Mouse (Mus musculus) cortical plate, adult 2 months (tissue): ENCODE data around the gene Plppr1.

Source experiments
- CTCF ChIP-seq: fragments of 200-500 bp; IDR thresholded peaks from 2 replicates; pipeline ENCODE4 v1.5.1; 2011; ENCODE audit warnings: mild to moderate bottlenecking, control low read depth, low read length; ENCODE audit not compliant: insufficient read depth; ENCODE audit errors: extremely low read depth
- POLR2A ChIP-seq: fragments of 200-500 bp; IDR thresholded peaks from 2 replicates; pipeline ENCODE4 v1.6.1; 2011; ENCODE audit warnings: mild to moderate bottlenecking, low read length, control low read depth; ENCODE audit not compliant: insufficient read depth; ENCODE audit errors: extremely low read depth

- TF ChIP-seq CTCF (no peak), POLR2A (no peak)
These were observed 119.0 kb downstream of the Plppr1 start for GRCm38 (mm10) chr4:49178101-49178500.
